Mouse (Mus musculus) left cerebral cortex, adult 9 months (tissue): ENCODE results near the gene Gm9945.

Experiments used
- DNase-seq, 2 experiments: peaks; one replicate each; pipeline ENCODE4 v3.0.0; 2022; ENCODE audit warnings: low spot score in 2 of 2

Gm9945 gene

GRCm38 (mm10) chr11:53461727-53462126 is 18.2 kb upstream of the Gm9945 start:
- DNase-seq: no peak

- peak; percentile 60 to 74 for DNase-seq
Observed at GRCm38 (mm10) chr11:53463551-53464424, 16.2 kb upstream of the Gm9945 start.

GRCm38 (mm10) chr11:53466231-53466971 is 13.6 kb upstream of the Gm9945 start:
- DNase-seq: peak in 1 of 2 experiments; percentile 88

- no peak for DNase-seq
Observed at GRCm38 (mm10) chr11:53469294-53469967, 10.5 kb upstream of the Gm9945 start.

GRCm38 (mm10) chr11:53469968-53470695 is 9.8 kb upstream of the Gm9945 start, which contains the start of gene Gm9837:
Gene Gm9837, minus strand, starts transcription at chr11:53470479.
- peak; percentile 83 to 96 for DNase-seq

- DNase-seq: no peak
Observed at GRCm38 (mm10) chr11:53472709-53473108, 7.3 kb upstream of the Gm9945 start.

- no peak for DNase-seq
Observed at GRCm38 (mm10) chr11:53475620-53476019, 4.3 kb upstream of the Gm9945 start.

- DNase-seq: no peak
Observed at GRCm38 (mm10) chr11:53477833-53478232, 2.1 kb upstream of the Gm9945 start.

- DNase-seq: no peak
Observed at GRCm38 (mm10) chr11:53478383-53479170, 1.4 kb upstream of the Gm9945 start.

- DNase-seq: no peak
Observed at GRCm38 (mm10) chr11:53479171-53479782, 689 bp upstream of the Gm9945 start.

GRCm38 (mm10) chr11:53481088-53481730 is 1.2 kb downstream of the Gm9945 start:
- no peak for DNase-seq

GRCm38 (mm10) chr11:53483159-53483891 is 3.4 kb downstream of the Gm9945 start:
- no peak for DNase-seq

GRCm38 (mm10) chr11:53485719-53486118 is 5.8 kb downstream of the Gm9945 start:
- no peak for DNase-seq

GRCm38 (mm10) chr11:53486351-53486750 is 6.4 kb downstream of the Gm9945 start:
- no peak for DNase-seq

- DNase-seq: peak in 1 of 2 experiments; percentile 48
Observed at GRCm38 (mm10) chr11:53486822-53487594, 7.0 kb downstream of the Gm9945 start.

- DNase-seq: no peak
Observed at GRCm38 (mm10) chr11:53489007-53489406, 9.0 kb downstream of the Gm9945 start.

- no peak for DNase-seq
Observed at GRCm38 (mm10) chr11:53489421-53489820, 9.5 kb downstream of the Gm9945 start.

GRCm38 (mm10) chr11:53491954-53492401 is 12.0 kb downstream of the Gm9945 start:
- no peak for DNase-seq
